ENCODE assay signal across 28 mouse cellular contexts in genomic region chr5:28203086-28203485, GRCm38 (mm10). TPM values are rescaled to one million over a fixed set of nuclear protein-coding genes. Genes with fewer than 3 reads are reported as not detected.
"Had no signal": no experiment of that assay in that cellular context is flagged by ENCODE, and none has a peak within 500 bp of the region (broad histone marks: within the 10 kb centered on the region; RNA-seq: fewer than 3 reads in every experiment).

No protein-coding gene starts in this region.

- H3K9me3 ChIP-seq: liver, embryonic 12.5 days; neural tube, embryonic 13.5 days; neural tube, embryonic 15.5 days had no signal

- ATAC-seq: liver, embryonic 12.5 days had no signal

- H3K4me1 ChIP-seq: neural tube, embryonic 13.5 days; neural tube, embryonic 15.5 days had no signal

- H3K4me2 ChIP-seq: liver, embryonic 12.5 days; lung, embryonic 14.5 days; neural tube, embryonic 13.5 days; neural tube, embryonic 15.5 days had no signal

- H3K36me3 ChIP-seq: liver, embryonic 12.5 days; neural tube, embryonic 13.5 days; neural tube, embryonic 15.5 days had no signal

- DNase-seq: lung, adult 18-20 months; lung, embryonic 14.5 days; lung, postnatal 10 days; lung, postnatal 4 days; retina, postnatal 1 day; right cerebral cortex, adult 18-20 months; right cerebral cortex, postnatal 25 days; right cerebral cortex, postnatal 4 days; spleen, adult 18-20 months; thymus, adult 18-20 months; thymus, postnatal 25 days; thymus, postnatal 4 days had no signal

- H3K4me3 ChIP-seq: liver, embryonic 12.5 days; myocyte; neural tube, embryonic 13.5 days; neural tube, embryonic 15.5 days had no signal

- H3K27ac ChIP-seq: liver, embryonic 12.5 days; liver, embryonic 14.5 days; neural tube, embryonic 13.5 days; neural tube, embryonic 15.5 days had no signal

- H3K9ac ChIP-seq: liver, embryonic 12.5 days; liver, embryonic 14.5 days; lung, embryonic 14.5 days; neural tube, embryonic 13.5 days; neural tube, embryonic 15.5 days had no signal

RNA-seq across cellular contexts. Expression of gene En2, which starts 37.6 kb away (rescaled TPM):
- total RNA-seq: megakaryocyte, adult 5-6 weeks; megakaryocyte-erythroid progenitor cell, adult 5-6 weeks had no signal
- polyA plus RNA-seq: liver, embryonic 12.5 days; liver, embryonic 14.5 days; liver, embryonic 16.5 days; lung, embryonic 14.5 days; lung, embryonic 16.5 days; myocyte; neural tube, embryonic 11.5 days; neural tube, embryonic 13.5 days; neural tube, embryonic 15.5 days; small intestine, adult 2 months; stomach, embryonic 14.5 days; stomach, embryonic 16.5 days; thymus, postnatal 0 days; urinary bladder, adult 2 months had no signal

RNA-seq across cellular contexts. Expression of gene Cnpy1, which starts 42.5 kb away (rescaled TPM):
- total RNA-seq: megakaryocyte, adult 5-6 weeks; megakaryocyte-erythroid progenitor cell, adult 5-6 weeks had no signal
- polyA plus RNA-seq: liver, adult 2 months; liver, embryonic 12.5 days; liver, embryonic 16.5 days; myocyte; stomach, embryonic 14.5 days; thymus, postnatal 0 days had no signal
